Mouse (Mus musculus) gastrocnemius, postnatal 4 days (tissue): ENCODE measurements at regions not wholly inside any gene's neighbourhood (a gene's known extent, or its start where the extent isn't known, plus 50 kb on each side); places are given as distances from the start of the nearest gene placed in this dataset.

ENCODE experiments used
- DNase-seq, 2 experiments: peaks; one replicate each; pipeline ENCODE4 v3.0.0; 2021 to 2022; ENCODE audit warnings: low spot score in 2 of 2, mixed read lengths in 2 of 2

GRCm38 (mm10) chr6:43775525-43775924 lies 109.4 kb upstream of the Tpk1 start:
- no peak for DNase-seq

DNA sequence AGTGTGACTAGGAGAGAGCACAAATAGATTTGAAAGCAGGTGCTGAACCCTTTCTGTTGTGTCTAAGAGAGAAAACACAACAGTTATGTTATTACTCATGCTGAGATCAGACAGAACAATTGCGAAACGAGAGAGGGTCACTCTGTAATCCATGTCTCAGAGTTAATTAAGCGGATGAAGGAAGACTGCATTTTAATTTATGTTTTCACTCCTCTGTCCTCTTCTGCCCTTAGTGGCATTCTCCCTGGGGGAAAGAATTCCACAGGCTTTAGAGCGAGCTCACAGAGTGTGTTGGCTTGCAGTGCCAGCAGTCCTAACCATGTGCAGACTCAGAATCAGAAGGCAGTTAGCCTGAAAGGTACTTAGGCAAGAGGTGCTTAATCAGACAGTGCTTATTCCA lies 108.4 kb upstream of the Tpk1 start:
- no peak for DNase-seq

GRCm38 (mm10) chr6:43773561-43773960 lies 107.5 kb upstream of the Tpk1 start:
- DNase-seq = no peak

DNA sequence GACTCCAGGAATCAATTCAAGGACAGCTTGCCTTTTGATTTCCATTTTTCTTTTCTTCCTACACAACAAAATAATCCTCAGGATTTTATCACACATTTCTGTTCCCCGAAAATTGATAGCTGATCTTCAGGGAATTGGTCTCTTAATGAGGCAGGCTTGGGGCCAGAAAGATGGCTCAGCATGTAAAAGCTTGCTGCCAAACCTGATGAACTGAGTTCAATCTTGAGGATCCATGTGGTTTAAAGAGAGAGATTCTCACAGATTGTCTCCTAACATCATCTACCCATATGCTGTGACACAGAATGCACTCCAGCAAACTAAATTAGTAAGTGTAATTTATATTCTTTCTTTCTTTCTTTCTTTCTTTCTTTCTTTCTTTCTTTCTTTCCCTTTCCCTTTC lies 99.9 kb upstream of the Tpk1 start:
- peak in 1 of 2 experiments; percentile 18 for DNase-seq
